In the genomic region with DNA sequence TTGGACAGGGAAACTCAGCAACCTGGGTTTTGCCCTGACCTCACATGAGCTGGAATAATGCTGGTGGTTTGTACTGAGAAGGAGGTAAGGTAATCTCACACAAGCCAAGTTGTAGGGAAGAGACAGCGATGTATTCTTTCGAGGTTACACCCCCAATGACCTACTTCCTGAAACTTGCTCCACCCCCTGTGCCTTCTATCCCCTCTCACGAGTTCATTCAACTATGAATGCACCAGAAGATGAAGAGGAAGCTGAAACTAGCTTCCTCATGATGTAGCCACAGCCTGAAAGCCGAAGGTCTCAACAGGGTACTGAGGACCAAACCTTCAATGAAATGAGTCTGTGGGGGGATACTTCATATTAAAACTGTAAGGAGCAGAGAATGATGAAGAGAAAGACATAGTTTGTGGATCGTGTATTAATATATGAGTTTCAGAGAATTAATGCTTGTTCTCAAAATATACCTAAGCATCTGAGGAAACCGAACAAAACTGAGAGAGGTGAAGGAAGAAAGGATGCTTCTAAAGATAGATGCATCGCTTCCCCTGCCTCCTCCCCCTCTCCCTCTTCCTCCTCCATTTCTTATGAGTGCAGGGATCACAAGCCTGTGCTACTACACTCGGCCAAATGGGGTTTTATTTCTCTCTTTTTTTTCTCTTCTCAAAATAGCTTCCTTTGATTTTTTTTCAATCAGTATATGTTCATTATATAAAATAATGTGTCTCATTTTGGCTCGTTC, we compare ENCODE assay signal across 15 mouse cellular contexts.
DNase-seq lines count a peak whose midpoint lies in the region; ATAC-seq and TF ChIP-seq lines count a peak whose summit lies in the region.
"Had no signal": no experiment of that assay in that cellular context is flagged by ENCODE, and none has a peak within 500 bp of the region (broad histone marks: within the 10 kb centered on the region; RNA-seq: fewer than 3 reads in every experiment).

No protein-coding gene starts in this region.

- DNase-seq in A20 (ENCODE audit: low read depth, low spot score): peak; percentile 1
- peak; percentile 50 for DNase-seq in CD4-positive, CD25-positive, alpha-beta regulatory T cell, adult 2 months (ENCODE audit: low read depth, low spot score)
- peak; percentile 48 for DNase-seq in thymus, adult 2 months
- DNase-seq in cerebellum, adult 11-12 months: no peak
- DNase-seq in adrenal gland, postnatal 14 days: no peak
- DNase-seq in urinary bladder, adult 18-20 months (ENCODE audit: low spot score in 2 of 2): no peak
- DNase-seq: adrenal gland, adult 2 months; cerebellum, postnatal 25 days; kidney, adult 9 months; right cerebral cortex, adult 18-20 months had no signal

- peaks cover 3% of the 10 kb centered on the region for H3K4me1 ChIP-seq in thymus, adult 2 months (replicated peaks; ENCODE audit: control insufficient read depth, insufficient read depth, low read length)
- H3K4me1 ChIP-seq: heart, embryonic 15.5 days; hindbrain, embryonic 15.5 days; lung, embryonic 15.5 days; midbrain, embryonic 12.5 days had no signal

- peak; percentile 38 for ATAC-seq in inflammation-experienced regulatory T-cells, adult 6 months

- no peaks in the 10 kb centered on the region for H3K36me3 ChIP-seq in thymus, adult 2 months (ENCODE audit: control insufficient read depth, insufficient read depth, low read length)
- H3K36me3 ChIP-seq: heart, embryonic 15.5 days; hindbrain, embryonic 15.5 days; lung, embryonic 15.5 days; midbrain, embryonic 12.5 days had no signal

- no peak for TF ChIP-seq CTCF in thymus, adult 2 months (IDR thresholded peaks at IDR 0.05; ENCODE audit: borderline replicate concordance, control insufficient read depth, extremely low read depth, insufficient read depth, low read length, poor library complexity)

- H3K4me3 ChIP-seq in thymus, adult 2 months (ENCODE audit: control insufficient read depth, insufficient read depth, low read length): no peak overlapping the region
- H3K4me3 ChIP-seq: heart, embryonic 15.5 days; hindbrain, embryonic 15.5 days; lung, embryonic 15.5 days; midbrain, embryonic 12.5 days had no signal

- 20% methylated on average over 9 of the region's 9 CpGs for WGBS in thymus, adult 2 months

- TF ChIP-seq POLR2A in thymus, adult 2 months (IDR thresholded peaks at IDR 0.05; ENCODE audit: control insufficient read depth, extremely low read depth, insufficient read depth, low read length, poor library complexity): no peak

- H3K27me3 ChIP-seq in thymus, adult 2 months (ENCODE audit: control insufficient read depth, insufficient read depth, low read length): no peaks in the 10 kb centered on the region
- H3K27me3 ChIP-seq: heart, embryonic 15.5 days; hindbrain, embryonic 15.5 days; lung, embryonic 15.5 days; midbrain, embryonic 12.5 days had no signal

- peak overlapping the region; percentile 47; the same call in 1 of the 2 replicates for H3K27ac ChIP-seq in thymus, adult 2 months (ENCODE audit: control insufficient read depth, insufficient read depth, low read length)
- H3K27ac ChIP-seq: heart, embryonic 15.5 days; hindbrain, embryonic 15.5 days; lung, embryonic 15.5 days; midbrain, embryonic 12.5 days had no signal

Comparison
In these comparisons a context has a peak if more than half of its experiments do, and no peak if none do; other contexts are left out.
1. DNase-seq: peak in A20 (single experiment), CD4-positive, CD25-positive, alpha-beta regulatory T cell, adult 2 months (single experiment) and thymus, adult 2 months (single experiment); none in cerebellum, adult 11-12 months (single experiment), adrenal gland, postnatal 14 days (single experiment) and urinary bladder, adult 18-20 months (0 of 2).